Mouse (Mus musculus) adrenal gland, adult (tissue): ENCODE results near the gene Gse1.
A peak's percentile ranks its signal among the peaks of the same experiment; 100 is the strongest.

Experiments used
- DNase-seq, 2 experiments: peaks; one replicate each; pipeline ENCODE4 v3.0.0; 2022 to 2023; ENCODE audit warnings: low spot score in 1 of 2; ENCODE audit not compliant: inconsistent age in 2 of 2

Gene Gse1

DNA sequence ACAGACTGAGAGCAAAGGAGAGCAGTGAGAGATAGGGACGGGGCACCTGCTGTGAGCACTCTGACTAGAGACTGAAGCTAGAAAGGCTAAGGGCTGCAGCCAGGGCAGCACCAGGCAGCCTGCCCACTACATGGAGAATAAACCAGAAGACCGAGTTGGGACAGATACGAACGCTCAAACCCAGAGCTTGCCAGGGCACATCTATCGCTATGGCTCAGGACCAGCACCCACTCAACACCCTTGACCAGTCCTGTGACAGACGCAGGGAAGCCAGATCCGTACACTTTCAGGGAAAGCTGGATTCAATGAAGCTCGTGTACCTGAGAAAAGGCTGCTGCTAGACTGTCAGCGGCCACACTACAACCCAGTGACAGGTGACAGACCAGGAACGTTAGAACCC lies 357.3 kb downstream of the Gse1 start:
- no peak for DNase-seq

DNA sequence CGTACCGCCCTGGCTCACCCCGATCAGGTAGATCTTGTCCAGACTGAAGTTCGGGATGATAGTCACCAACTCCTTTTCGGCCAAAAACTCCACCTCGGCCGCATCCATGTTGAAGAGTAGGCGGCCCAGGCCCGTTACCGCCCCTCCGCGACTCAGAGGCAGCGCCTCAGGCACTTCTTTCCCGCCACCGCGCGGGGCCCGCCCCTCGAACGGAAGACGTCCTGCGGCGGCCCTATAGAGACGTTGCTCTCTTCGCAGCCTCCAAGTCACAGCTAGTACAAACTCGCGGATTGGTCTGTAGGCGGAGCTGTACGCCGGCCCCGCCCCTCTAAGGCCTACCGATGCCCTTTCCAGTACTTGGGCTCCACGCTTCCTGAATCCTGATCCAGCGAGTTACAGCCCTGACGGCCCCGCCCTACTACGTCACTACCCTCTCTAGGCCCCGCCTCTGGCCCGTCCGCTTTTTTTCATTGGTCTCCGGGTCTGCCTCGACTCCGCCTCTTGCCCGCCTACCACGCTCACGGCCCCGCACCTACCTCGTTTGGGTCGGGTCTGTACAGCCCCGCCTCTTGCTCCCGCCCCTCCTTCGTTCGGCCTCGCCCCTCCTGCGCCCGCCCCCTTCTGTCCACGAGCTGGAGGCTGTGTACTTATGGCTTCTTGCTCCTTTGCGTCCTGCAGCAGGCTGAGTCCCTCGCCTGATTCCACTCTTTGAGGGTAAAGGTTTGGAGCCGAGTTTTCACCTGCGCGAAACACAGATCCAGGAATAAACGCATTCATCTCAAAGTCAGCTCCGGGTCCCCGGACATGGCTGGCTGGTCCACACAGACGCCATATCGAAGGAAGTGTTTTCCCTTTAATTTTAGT lies 360.9 kb downstream of the Gse1 start, which contains the start of gene Gins2:
TSS of gene Gins2 (minus strand) at position 397 of the 864 bp plus-strand sequence.
- DNase-seq, result peak; percentile 100

DNA sequence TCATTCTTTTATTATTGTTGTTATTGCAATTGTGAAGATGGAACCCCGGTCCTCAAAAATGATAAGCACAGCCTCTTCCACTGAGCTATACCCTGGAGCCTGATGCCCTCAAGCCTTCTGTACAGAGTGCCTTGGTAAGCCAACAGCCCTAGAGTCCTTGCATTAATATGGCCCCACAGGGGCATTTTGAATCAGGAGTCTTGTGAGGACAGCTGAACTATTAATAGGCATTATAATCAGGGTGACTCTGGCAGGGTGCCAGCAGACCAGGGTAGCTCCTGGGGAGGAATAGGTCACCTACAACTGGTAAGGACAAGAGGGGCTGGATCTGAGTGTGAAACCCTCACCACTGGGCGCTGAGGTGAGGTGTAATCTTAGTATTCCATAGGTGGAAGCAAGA lies 361.7 kb downstream of the Gse1 start:
- peak; percentile 56 to 73 for DNase-seq

DNA sequence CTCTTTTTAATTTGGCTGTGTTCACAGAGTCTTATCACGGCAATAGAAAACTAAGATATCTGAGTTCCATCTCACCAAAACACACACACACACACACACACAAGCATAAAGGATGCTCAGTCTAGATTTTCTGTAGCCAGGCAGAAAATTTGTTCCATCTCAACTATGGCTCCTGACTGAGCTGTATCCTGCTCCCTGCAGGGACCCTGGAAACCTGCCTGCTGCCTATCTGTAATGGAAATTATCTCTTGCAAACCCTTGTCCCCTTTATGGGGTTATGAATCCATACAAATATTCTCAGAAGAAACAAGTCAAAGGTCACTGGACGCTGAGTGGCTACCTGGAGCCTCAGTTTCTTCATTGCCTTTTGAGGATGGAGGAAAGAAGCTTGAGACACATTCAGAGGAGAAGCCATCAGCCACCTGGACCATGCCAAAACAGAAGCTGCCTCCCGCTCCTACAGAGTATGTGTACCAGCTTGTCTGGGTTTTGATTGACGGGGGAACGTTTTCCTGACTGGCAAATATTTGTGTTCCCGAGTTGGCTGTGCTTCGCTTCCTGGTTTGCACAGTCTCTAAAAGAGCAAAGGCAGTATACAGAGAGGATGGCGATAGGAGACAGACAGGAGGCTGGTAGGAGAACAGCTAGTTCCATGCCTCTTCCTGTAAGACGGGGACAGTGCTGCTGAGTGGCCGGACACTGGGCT lies 363.5 kb downstream of the Gse1 start:
- no peak for DNase-seq

DNA sequence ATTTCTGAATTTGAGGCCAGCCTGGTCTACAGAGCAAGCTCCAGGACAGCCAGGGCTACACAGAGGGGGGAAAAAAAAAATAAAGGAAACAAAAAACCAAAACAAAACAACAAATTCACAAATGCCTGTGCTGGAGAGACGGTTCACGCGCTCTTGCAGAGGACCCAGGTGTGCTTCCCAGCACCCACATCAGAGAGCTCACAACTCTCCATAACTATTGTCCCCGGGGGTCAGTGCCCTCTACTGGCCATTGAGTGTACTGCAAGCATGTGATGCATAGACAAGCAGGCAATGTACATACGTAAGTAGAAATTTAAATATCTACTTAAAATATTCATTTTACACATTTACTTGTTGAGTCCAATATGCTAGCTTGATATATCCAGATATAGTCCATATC lies 366.3 kb downstream of the Gse1 start:
- DNase-seq, result no peak

DNA sequence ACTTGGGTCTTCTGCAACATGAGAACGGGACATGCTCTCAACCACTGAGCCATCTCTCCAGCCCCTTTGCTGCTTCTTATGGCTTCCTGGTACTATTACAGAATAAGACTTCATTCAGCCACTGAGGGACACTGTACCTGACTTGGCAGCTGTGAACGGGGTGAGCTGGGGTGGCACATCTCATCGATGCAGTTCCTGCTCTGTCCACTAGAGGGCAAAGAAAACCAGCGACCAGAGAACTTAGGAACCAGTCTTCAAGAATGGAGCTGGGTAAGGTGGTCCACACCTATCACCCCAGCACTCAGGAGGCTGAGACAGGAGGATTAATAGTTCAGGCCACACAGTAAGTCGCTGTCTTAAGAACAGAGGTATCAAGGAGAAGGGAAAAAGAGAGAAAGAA lies 367.7 kb downstream of the Gse1 start:
- DNase-seq, result peak; percentile 46 to 84

DNA sequence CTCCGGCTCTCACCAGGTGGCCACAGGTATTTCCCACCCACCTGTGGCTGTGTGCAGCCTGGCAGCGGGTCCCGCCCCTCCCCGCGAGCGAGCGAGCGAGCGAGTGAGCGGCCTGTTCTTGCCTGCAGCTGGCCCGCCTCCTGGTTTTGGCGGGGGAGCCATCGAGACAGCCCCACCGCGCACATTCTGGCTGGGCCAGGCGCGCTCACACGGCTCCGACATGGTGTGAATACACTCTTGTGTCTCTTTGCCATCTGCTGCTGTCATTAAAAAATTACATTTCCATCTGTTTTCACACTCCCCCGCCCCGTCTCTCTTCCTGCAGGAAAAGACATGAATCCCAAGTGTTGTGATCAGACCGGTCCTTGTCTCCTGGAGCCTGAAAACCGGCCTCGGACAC lies 370.3 kb downstream of the Gse1 start:
- no peak for DNase-seq

DNA sequence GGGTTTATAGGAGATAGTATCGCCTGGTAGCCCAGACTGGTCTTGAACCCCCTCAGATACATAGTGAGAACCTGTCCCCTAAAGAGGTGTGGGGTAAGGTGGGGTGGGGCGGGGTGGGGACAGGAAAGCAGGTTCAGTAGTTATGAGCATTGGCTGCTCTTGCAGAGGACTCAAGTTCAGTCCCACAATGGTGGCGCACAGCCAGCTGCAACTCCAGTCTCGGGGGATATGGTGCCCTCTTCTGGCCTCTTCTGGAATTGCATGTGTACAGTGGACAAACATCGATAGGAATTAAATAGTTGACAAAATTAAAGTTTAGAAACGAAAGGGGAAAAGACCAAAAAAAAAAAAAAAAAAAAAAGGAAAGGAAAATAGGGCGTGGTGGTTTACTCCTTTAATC lies 371.2 kb downstream of the Gse1 start:
- DNase-seq, result peak; percentile 79 to 94

DNA sequence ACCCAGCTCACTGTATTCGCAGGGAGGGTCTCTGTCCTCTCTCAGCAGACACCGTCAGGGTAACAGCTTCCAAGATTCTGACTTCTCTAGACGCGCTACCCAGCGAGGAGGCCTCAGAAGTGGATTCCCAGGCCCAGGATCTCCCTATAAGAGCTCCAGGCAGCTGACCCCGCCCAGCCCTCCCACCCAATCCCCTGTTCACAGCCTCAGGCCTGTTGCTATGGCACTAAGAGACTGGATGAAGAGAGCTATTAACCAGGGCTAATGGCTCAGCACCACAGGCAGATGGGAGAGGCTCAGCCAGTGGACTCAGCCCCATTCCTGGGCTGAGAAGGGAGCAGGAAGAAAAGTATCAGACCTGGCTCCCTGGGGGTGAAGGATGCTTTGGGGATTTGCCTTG lies 374.4 kb downstream of the Gse1 start:
- no peak for DNase-seq

DNA sequence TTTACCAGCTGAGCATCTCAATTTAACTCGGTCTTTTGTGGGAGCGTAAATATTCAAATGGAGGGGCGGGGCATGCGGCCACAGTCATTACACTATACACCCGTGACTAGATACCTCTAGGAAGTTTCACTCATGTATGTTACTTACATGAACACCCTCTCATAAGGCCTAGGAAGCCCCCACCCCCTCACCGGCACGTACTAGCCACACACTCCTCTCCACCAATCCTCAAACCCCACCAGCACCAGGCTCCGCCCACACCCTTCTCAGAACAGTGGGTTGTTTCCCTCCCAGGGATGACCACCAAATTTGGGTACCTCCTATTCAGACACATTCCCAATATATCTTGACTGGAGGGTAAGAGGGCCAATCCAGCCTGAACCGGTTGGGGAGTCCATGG lies 379.2 kb downstream of the Gse1 start:
- DNase-seq, result no peak

DNA sequence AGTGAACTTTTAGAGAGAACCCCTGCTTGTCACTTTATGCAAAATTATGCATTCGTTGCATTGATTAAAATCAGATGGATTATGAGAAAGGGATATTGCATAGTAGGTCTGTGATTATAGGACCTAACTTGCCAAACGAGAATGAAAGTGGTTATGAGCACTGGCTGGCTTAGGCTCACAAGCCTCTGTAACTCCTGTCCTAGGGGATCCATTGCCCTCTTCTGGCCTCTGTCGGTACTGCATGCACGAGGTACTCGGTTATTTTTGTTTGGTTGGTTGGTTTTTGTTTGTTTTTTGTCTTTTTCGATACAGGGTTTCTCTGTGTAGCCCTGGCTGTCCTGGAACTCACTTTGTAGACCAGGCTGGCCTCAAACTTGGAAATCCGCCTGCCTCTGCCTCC lies 379.6 kb downstream of the Gse1 start:
- DNase-seq, result peak; percentile 64 to 89

DNA sequence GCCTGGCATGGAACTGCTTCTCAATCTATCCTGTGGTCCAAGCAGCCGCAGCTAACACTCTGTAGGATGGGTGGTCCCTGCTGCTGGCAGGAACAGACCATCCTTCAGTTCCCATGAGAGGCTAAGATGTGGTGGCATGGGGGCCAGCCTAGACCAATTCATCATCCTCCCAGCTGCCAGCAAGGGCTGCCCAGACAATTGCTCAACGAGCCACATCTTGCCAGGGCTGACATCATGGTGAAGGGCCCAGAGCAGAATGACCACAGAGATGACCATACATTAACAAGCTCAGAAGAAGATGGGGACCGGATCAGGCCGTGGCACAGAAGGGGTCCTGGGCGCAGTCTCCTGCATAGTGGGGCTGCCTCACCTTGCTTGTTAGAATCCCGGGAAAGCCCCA lies 382.6 kb downstream of the Gse1 start:
- DNase-seq, result no peak

DNA sequence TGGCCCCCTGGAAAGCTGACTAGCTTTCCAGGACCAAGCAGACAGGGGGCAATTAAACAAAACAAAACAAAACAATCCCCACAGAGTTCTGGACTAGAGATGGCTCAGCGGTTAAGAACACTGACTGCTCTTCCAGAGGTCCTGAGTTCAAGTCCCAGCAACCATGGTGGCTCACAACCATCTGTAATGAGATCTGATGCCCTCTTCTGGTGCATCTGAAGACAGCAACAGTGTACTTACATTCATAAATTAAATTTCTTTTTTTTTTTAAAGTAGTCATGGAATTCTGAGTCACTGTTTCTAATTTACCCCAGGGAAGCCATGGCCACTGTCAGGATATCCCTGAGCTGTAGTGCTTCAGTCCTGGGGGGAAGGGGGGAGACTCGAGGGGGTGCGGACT lies 386.2 kb downstream of the Gse1 start:
- no peak for DNase-seq

DNA sequence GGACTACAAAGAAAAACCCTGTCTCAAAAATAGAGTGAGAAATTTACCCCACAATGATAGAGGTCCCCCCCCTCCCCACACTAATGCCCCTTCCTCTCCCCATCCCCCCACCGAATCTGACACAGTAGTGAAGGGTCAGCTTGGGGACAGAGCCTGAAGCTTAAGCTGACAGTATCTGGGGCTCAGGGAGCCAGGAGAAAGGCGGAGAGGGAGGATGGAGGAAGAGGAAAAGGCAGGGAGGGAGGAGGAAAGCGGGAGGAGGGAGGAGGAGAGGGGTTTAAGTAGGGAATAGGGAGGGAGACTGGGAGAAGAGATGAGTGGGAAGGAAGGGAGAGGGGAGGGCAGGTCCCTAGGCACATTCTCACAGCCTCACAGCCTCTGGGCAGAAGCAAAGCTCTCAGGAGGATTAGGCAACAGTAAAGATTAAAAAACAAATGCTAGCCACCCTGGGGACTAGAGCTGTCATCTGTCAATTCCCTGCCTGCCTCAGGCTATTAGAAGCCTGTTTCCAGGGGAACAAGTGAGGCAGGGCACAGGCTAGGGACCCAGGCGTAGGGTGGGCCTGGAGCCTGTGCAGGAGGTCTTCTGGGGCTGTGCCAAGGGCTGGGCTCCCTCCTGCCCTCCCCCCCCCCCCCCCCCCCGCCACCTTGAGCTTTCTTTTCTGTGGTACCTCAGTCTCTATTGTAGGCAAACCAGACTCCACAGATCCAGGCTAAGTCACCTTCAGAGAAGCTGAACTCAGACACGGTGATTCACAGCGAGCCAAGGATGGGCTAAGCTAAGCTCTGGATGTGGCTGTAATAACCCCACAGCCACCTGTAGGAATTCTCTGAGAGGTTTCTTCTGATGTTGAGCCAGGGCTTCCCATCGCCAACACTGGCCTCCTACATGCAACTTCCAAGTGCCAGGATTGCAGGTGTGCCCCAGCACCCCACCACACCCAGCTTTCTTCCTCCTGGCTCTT lies 388.7 kb downstream of the Gse1 start:
- DNase-seq, result no peak

DNA sequence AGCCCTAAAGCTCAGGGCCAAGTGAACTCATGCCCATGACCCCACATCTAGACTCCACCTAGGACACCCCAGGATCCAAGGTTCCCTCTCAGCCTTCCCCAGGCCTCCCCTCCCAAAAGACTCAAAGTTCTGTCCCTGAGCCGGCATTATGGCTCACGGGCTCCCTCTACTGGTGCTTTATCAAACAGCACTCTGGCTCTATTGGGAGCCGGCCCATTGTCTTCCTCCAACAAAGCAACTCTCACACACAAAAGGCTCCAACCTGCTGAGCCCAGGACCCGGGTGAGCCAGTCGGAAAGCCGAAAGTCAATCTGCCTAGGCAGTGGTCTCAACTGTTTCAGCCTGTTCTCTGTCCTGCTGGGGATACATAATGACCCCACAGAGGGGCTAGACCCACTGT lies 389.9 kb downstream of the Gse1 start:
- DNase-seq, result peak; percentile 61 to 86

DNA sequence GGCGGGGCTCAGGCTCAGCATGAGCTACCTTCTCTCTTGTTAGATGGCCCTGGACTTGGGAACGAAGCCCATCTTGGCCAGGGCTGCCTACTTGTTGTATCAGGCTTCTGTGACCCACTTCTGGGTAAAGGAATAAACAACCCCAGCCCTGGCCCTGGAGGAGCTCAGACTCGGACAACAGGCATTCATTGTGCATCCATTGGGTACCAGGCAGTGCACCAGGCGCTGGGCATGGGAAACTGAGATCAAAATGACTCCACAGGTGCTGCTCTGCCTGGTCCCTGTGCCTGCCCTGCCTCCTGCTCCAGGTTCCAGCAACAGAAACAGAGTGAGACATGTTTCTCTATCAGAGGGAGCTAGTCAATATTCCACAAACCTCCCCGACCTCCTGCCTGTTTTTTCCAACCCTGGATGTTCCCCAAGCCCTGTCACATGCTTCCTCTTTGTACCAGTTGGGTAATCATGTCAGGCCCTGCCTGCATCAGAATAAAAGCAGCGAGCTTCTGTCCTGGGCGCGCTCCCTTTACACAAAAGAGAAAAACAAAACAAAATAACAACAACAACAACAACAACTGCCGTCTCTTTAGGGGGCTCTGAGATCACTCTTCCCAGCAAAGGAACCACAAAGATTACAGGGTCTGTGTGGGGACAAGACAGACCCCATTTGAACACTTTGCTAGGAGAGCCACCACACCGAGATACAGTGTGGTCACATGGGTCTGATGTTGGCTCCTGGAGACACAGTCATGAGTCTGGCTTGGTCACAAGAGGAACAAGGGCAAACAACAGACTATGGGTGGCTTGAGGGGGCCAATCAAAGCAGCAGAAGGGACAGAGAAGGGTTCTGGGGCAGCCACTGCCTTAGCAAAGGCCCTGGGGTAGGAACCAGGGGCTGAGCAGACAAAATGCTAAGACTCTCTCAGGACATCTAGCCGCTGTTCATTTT lies 391.3 kb downstream of the Gse1 start:
- peak in 1 of 2 experiments; percentile 62 for DNase-seq

DNA sequence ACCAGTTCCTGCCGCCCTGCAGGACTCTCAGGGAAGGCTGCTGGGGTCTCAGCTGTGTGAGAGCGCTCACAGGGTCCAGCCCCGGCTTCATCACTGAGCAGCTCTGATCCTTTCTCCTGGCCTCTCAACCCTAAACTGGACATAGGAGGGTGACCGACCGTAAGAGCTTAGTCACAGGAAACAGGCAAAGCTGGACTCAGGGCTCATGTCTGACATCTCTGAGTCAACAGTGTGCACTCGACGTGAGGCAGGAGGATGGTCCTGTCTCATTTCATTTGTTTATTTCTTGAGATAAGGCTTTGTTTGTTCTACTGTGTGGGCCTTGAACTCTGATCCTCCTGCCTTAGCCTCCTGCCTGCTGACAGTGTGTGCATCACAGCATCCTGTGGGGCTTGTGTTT lies 392.2 kb downstream of the Gse1 start:
- DNase-seq, result no peak

DNA sequence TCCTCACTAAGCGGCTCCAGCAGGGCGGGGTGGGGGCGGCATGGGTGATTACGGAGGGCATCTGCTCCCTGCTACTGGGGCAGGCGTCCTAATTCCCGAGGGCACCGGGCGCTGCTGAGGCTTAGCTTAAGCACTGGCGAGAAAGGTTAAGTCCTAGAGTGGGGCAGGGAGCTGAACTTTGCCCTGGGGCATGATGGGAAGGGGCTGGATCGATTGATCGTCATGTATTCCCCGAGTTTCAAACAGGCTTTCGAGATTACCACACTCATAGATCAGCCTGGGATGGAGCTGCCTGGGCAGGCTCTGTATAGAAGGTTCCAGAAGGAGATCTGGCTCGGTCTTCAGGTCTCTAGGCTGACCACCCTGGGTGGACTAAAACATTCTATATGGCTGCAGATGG lies 393.9 kb downstream of the Gse1 start:
- DNase-seq, result no peak

DNA sequence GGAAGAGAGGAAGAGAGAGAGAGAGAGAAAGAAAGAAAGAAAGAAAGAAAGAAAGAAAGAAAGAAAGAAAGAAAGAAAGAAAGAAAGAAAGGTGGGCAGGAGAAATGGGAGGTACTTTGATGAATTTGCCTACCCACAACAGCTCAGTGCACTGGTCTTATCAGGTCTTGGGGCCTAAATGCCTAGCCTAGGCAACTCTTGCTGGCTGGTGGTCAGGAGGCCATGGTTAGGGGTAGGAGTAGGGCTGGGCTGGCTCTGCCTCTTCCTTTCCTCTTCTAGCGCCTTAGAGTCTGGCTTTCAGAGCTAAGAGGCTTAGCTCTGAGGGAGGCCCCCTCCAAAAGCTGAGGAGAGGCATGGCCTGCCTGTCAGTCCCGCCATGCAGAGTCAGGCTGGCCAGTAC lies 395.4 kb downstream of the Gse1 start:
- DNase-seq, result no peak

DNA sequence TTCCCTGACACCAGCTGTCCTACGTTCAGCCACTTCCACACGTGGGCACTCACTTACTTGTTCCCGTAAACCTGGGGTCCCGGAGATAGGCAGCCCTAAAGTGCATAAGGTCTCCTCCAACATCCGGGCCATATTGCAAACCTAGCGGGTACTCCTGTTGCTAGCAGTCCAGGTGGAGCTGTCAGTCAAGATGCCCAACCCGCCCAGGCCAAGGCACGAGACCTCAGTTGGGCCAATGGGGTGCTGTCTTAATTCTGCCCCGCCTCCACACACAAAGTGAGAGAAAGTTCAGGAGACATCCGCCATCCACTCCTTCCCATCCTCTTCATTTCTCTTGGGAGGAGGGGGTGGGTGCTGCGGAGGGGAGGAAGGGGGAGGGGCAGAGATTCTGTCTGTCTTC lies 398.2 kb downstream of the Gse1 start:
- DNase-seq, result no peak
